Mouse (Mus musculus): ENCODE data around the gene Rgs7. TPM values are rescaled to one million over a fixed set of nuclear protein-coding genes. Genes with fewer than 3 reads are reported as not detected.

Gene Rgs7
- polyA plus RNA-seq, 1 experiment from 2014 or later = 9.4 TPM

- no peak overlapping the region for H3K4me3 ChIP-seq (ENCODE audit: low read depth, low read length)
- no peak overlapping the region for H3K27ac ChIP-seq (ENCODE audit: low read depth, low read length)
- ATAC-seq (ENCODE audit: low FRiP score) (no peak), DNase-seq (ENCODE audit: low spot score) (no peak)
- 64% methylated on average over 5 of the region's 5 CpGs for WGBS
- no peak overlapping the region for H3K4me2 ChIP-seq (replicated peaks; ENCODE audit: low read depth, low read length)
- H3K36me3 ChIP-seq (ENCODE audit: control insufficient read depth, insufficient read depth, low read length) = no peaks in the 10 kb centered on the region
- no peaks in the 10 kb centered on the region for H3K27me3 ChIP-seq (ENCODE audit: control insufficient read depth, insufficient read depth, low read length)
- H3K9ac ChIP-seq (ENCODE audit: low read depth, low read length) = no peak overlapping the region
- H3K9me3 ChIP-seq (ENCODE audit: control insufficient read depth, low read length) = no peaks in the 10 kb centered on the region
- H3K4me1 ChIP-seq (replicated peaks; ENCODE audit: control insufficient read depth, insufficient read depth, low read length) = no peaks in the 10 kb centered on the region
Measured at GRCm38 (mm10) chr1:175448017-175448416, 44.3 kb downstream of the Rgs7 start.

GRCm38 (mm10) chr1:175442939-175443338, 49.4 kb downstream of the Rgs7 start:
- Histone ChIP-seq H3K36me3 (ENCODE audit: control insufficient read depth, insufficient read depth, low read length) (no peaks in the 10 kb centered on the region), H3K9me3 (ENCODE audit: control insufficient read depth, low read length) (no peaks in the 10 kb centered on the region), H3K9ac (ENCODE audit: low read depth, low read length) (no peak overlapping the region), H3K4me3 (ENCODE audit: low read depth, low read length) (no peak overlapping the region), H3K4me1 (replicated peaks; ENCODE audit: control insufficient read depth, insufficient read depth, low read length) (no peaks in the 10 kb centered on the region), H3K4me2 (replicated peaks; ENCODE audit: low read depth, low read length) (no peak overlapping the region), H3K27me3 (ENCODE audit: control insufficient read depth, insufficient read depth, low read length) (no peaks in the 10 kb centered on the region), H3K27ac (ENCODE audit: low read depth, low read length) (no peak overlapping the region)
- no peak for DNase-seq (ENCODE audit: low spot score)
- 0 out of 2 replicates have a peak, but pooled peaks have one; percentile 10 for ATAC-seq (ENCODE audit: low FRiP score)
- WGBS = 89% methylated on average over 1 of the region's 1 CpGs

DNA sequence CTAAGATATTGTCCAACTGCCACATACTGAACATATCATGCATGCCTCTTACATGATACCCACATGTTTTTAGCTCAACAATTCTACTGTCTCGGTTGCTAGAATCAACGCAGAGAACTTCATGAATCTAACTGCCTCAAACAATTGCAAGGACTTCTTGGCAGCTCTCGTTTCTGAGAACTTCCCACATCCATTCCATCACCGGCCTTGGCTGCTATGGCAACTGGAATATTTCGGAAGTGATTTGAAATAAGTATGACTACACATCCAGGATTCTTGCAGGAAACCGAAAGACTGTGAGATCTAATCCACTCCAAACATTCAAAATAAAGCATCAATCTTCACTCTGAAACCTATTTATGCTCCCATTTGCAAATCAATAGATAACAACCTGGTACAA, 50.3 kb downstream of the Rgs7 start:
- no peak overlapping the region for H3K27ac ChIP-seq (ENCODE audit: low read depth, low read length)
- no peaks in the 10 kb centered on the region for H3K4me1 ChIP-seq (replicated peaks; ENCODE audit: control insufficient read depth, insufficient read depth, low read length)
- DNase-seq (ENCODE audit: low spot score) (no peak), ATAC-seq (ENCODE audit: low FRiP score) (no peak)
- no peak overlapping the region for H3K9ac ChIP-seq (ENCODE audit: low read depth, low read length)
- H3K27me3 ChIP-seq (ENCODE audit: control insufficient read depth, insufficient read depth, low read length) = no peaks in the 10 kb centered on the region
- H3K36me3 ChIP-seq (ENCODE audit: control insufficient read depth, insufficient read depth, low read length) = no peaks in the 10 kb centered on the region
- WGBS = 89% methylated on average over 6 of the region's 6 CpGs
- no peak overlapping the region for H3K4me3 ChIP-seq (ENCODE audit: low read depth, low read length)
- H3K4me2 ChIP-seq (replicated peaks; ENCODE audit: low read depth, low read length) = no peak overlapping the region
- H3K9me3 ChIP-seq (ENCODE audit: control insufficient read depth, low read length) = no peaks in the 10 kb centered on the region

GRCm38 (mm10) chr1:175433622-175434204, 58.6 kb downstream of the Rgs7 start:
- H3K4me2 ChIP-seq (replicated peaks; ENCODE audit: low read depth, low read length) = no peak overlapping the region
- no peaks in the 10 kb centered on the region for H3K9me3 ChIP-seq (ENCODE audit: control insufficient read depth, low read length)
- no peak overlapping the region for H3K4me3 ChIP-seq (ENCODE audit: low read depth, low read length)
- ATAC-seq (ENCODE audit: low FRiP score) = no peak
- H3K36me3 ChIP-seq (ENCODE audit: control insufficient read depth, insufficient read depth, low read length) = no peaks in the 10 kb centered on the region
- H3K27me3 ChIP-seq (ENCODE audit: control insufficient read depth, insufficient read depth, low read length) = no peaks in the 10 kb centered on the region
- H3K4me1 ChIP-seq (replicated peaks; ENCODE audit: control insufficient read depth, insufficient read depth, low read length) = no peaks in the 10 kb centered on the region
- H3K9ac ChIP-seq (ENCODE audit: low read depth, low read length) = no peak overlapping the region
- 81% methylated on average over 14 of the region's 14 CpGs for WGBS
- DNase-seq (ENCODE audit: low spot score) = no peak
- H3K27ac ChIP-seq (ENCODE audit: low read depth, low read length) = no peak overlapping the region

DNA sequence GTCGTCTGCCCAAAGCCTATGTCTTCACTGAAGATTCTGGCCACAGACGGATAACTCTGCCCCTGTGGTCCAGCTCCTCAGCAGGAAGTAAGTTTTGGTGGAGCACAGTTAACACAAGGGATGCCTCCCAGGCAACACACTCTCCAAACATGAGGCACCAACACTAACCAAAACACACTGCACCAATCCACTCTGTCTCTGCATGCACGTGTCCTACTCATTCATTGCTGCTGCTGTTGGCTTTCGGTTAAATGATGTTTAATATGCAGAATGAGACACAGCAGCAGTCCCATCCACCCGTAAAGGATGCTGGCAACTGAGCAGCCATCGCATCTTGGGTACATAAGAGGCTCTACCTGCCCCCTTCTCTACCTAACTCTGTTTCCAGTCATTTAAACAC, 59.2 kb downstream of the Rgs7 start:
- no peak for DNase-seq (ENCODE audit: low spot score)
- Histone ChIP-seq H3K36me3 (ENCODE audit: control insufficient read depth, insufficient read depth, low read length) (no peaks in the 10 kb centered on the region), H3K27me3 (ENCODE audit: control insufficient read depth, insufficient read depth, low read length) (no peaks in the 10 kb centered on the region), H3K27ac (ENCODE audit: low read depth, low read length) (no peak overlapping the region), H3K9me3 (ENCODE audit: control insufficient read depth, low read length) (no peaks in the 10 kb centered on the region), H3K4me1 (replicated peaks; ENCODE audit: control insufficient read depth, insufficient read depth, low read length) (no peaks in the 10 kb centered on the region), H3K9ac (ENCODE audit: low read depth, low read length) (no peak overlapping the region), H3K4me2 (replicated peaks; ENCODE audit: low read depth, low read length) (no peak overlapping the region), H3K4me3 (ENCODE audit: low read depth, low read length) (no peak overlapping the region)
- no peak for ATAC-seq (ENCODE audit: low FRiP score)
- 81% methylated on average over 6 of the region's 6 CpGs for WGBS

DNA sequence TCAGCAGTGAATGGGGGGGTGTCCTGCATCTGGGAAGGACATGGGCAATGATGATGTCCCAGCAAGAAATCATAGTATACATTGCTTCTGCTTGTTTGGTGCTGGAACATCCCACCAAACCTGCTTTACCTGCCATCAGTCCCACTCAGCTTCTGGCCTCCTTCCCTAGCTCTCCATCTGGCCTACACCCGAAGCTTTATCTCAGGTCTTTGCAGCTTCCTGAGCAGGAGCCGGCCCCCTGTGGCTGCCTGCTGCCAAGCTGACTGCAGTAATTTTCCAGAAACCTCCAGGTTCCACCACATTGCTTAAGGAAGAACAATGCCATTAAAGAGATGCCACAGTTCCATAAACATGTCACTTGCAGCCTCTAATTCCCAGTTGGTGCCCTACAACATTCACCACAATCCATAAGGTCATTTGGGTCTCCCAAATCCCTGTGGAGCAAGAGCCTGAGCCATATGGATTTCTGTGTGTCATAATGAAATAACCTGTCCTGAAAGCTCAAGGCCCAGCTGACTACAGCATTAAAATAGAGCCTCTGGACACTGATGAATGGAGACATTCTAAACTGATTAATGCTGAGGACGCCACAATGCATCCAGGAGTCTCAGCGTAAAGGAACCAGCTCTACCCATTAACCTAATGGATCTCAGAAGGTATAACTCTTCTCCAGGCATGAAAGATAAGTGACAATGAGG, 60.8 kb downstream of the Rgs7 start:
- Histone ChIP-seq H3K27ac (ENCODE audit: low read depth, low read length) (peak overlapping the region; percentile 11; the same call in 1 of the 2 replicates), H3K4me3 (ENCODE audit: low read depth, low read length) (no peak overlapping the region), H3K36me3 (ENCODE audit: control insufficient read depth, insufficient read depth, low read length) (no peaks in the 10 kb centered on the region), H3K4me1 (replicated peaks; ENCODE audit: control insufficient read depth, insufficient read depth, low read length) (no peaks in the 10 kb centered on the region), H3K9me3 (ENCODE audit: control insufficient read depth, low read length) (no peaks in the 10 kb centered on the region), H3K4me2 (replicated peaks; ENCODE audit: low read depth, low read length) (no peak overlapping the region), H3K27me3 (ENCODE audit: control insufficient read depth, insufficient read depth, low read length) (no peaks in the 10 kb centered on the region), H3K9ac (ENCODE audit: low read depth, low read length) (no peak overlapping the region)
- peak; percentile 19 for DNase-seq (ENCODE audit: low spot score)
- peak; percentile 62 for ATAC-seq (ENCODE audit: low FRiP score)
- 57% methylated on average over 4 of the region's 4 CpGs for WGBS

DNA sequence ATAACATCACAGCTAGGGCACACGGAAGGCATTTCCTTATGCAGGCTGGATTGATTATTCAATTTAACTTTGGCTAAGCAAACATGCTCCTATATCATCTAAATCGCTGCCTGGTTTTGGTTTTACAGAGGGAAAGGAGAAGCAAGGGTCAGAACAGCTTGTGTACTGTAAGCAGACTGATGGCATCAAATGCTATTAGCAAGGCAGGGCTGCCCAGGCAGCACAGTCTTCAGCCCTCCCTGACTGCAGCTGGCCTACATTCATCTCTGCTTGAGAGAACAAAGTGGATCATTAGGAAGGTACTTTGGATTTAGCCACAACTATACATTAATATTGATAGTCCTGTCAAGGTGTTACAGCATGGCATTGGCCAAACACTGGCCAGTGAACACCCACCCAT, 65.2 kb downstream of the Rgs7 start:
- Histone ChIP-seq H3K9ac (ENCODE audit: low read depth, low read length) (no peak overlapping the region), H3K27ac (ENCODE audit: low read depth, low read length) (no peak overlapping the region), H3K4me2 (replicated peaks; ENCODE audit: low read depth, low read length) (no peak overlapping the region), H3K4me1 (replicated peaks; ENCODE audit: control insufficient read depth, insufficient read depth, low read length) (no peaks in the 10 kb centered on the region), H3K9me3 (ENCODE audit: control insufficient read depth, low read length) (no peaks in the 10 kb centered on the region), H3K36me3 (ENCODE audit: control insufficient read depth, insufficient read depth, low read length) (no peaks in the 10 kb centered on the region), H3K27me3 (ENCODE audit: control insufficient read depth, insufficient read depth, low read length) (no peaks in the 10 kb centered on the region), H3K4me3 (ENCODE audit: low read depth, low read length) (no peak overlapping the region)
- no peak for DNase-seq (ENCODE audit: low spot score)
- whole genome bisulfite sequencing = 88% methylated on average over 2 of the region's 2 CpGs
- ATAC-seq (ENCODE audit: low FRiP score) = peak; percentile 37; the same call in 1 of the 2 replicates

DNA sequence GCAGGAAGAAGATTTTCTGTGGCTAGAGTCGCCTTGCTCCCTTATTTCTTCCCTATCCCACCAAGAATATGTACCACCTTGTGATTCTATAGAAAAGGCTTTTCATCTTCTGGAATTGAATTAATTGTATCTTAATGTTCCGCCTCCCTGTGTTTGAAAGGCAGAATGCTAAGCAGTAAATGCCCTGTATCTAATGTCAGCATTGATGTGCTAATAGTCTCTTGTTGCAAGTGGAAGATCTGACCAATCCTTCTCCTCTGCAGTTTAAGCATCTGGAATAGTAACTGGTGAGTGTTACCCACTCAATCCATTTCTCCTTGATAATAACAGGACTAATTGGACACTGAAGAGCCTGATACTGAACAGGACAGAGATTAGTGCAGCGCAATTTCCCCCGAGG, 65.9 kb downstream of the Rgs7 start:
- H3K4me3 ChIP-seq (ENCODE audit: low read depth, low read length) = no peak overlapping the region
- no peak for DNase-seq (ENCODE audit: low spot score)
- 52% methylated on average over 4 of the region's 4 CpGs for WGBS
- no peak overlapping the region for H3K27ac ChIP-seq (ENCODE audit: low read depth, low read length)
- H3K36me3 ChIP-seq (ENCODE audit: control insufficient read depth, insufficient read depth, low read length) = no peaks in the 10 kb centered on the region
- no peak overlapping the region for H3K4me2 ChIP-seq (replicated peaks; ENCODE audit: low read depth, low read length)
- H3K4me1 ChIP-seq (replicated peaks; ENCODE audit: control insufficient read depth, insufficient read depth, low read length) = no peaks in the 10 kb centered on the region
- peak; percentile 65 for ATAC-seq (ENCODE audit: low FRiP score)
- no peaks in the 10 kb centered on the region for H3K9me3 ChIP-seq (ENCODE audit: control insufficient read depth, low read length)
- H3K27me3 ChIP-seq (ENCODE audit: control insufficient read depth, insufficient read depth, low read length) = no peaks in the 10 kb centered on the region
- H3K9ac ChIP-seq (ENCODE audit: low read depth, low read length) = no peak overlapping the region

DNA sequence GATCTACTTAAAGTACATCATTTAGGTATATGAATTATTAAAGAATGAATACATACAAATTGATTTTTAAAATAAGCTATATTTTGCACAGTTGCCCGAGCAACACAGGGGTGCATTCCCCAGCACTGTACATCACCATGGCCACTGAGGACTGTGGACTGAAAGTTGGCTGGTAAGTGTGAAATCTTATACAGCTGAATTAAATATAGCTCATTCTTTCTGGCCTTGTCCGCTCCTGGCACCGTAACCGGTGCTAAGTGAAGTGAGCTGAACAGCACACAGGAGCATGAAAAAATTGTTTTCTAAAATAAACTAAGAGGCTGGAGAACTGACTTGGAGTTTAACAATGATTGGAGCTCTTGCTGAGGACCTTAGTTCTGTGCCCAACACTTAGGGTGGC, 71.4 kb downstream of the Rgs7 start:
- no peak overlapping the region for H3K4me2 ChIP-seq (replicated peaks; ENCODE audit: low read depth, low read length)
- no peak overlapping the region for H3K4me3 ChIP-seq (ENCODE audit: low read depth, low read length)
- no peak overlapping the region for H3K9ac ChIP-seq (ENCODE audit: low read depth, low read length)
- ATAC-seq (ENCODE audit: low FRiP score) (no peak), DNase-seq (ENCODE audit: low spot score) (no peak)
- no peak overlapping the region for H3K27ac ChIP-seq (ENCODE audit: low read depth, low read length)
- no peaks in the 10 kb centered on the region for H3K36me3 ChIP-seq (ENCODE audit: control insufficient read depth, insufficient read depth, low read length)
- no peaks in the 10 kb centered on the region for H3K9me3 ChIP-seq (ENCODE audit: control insufficient read depth, low read length)
- H3K27me3 ChIP-seq (ENCODE audit: control insufficient read depth, insufficient read depth, low read length) = no peaks in the 10 kb centered on the region
- H3K4me1 ChIP-seq (replicated peaks; ENCODE audit: control insufficient read depth, insufficient read depth, low read length) = no peaks in the 10 kb centered on the region
- 92% methylated on average over 4 of the region's 4 CpGs for WGBS

Measured in hindbrain, embryonic 11.5 days (tissue).